8 mouse cellular contexts compared by ENCODE assay signal in the genomic region with DNA sequence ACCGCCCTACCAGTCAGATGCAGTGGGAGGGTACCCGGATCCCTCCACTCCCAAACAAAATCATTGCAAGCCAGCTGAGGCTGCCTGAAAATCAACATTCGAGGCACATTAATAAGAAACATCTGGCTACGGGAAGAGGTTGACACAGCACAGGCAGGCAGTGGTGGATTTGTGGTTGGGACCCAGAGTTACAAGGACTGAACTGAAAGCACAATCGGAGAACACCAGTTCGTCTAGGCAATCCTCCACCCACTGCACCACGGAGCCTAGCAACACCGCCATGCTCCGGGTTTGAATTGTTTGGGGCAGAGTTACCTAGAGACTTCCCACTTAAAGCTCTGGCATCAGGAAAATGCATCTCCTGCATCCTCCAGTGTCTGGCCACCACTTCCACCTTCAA. TPM values are rescaled to one million over a fixed set of nuclear protein-coding genes. Genes with fewer than 3 reads are reported as not detected.
A peak's percentile ranks its signal among the peaks of the same experiment; 100 is the strongest.
DNase-seq lines count a peak whose midpoint lies in the region; ATAC-seq and TF ChIP-seq lines count a peak whose summit lies in the region.

No protein-coding gene starts in this region.

- H3K9me3 ChIP-seq in forebrain, embryonic 11.5 days (ENCODE audit: control insufficient read depth, low read length): no peaks in the 10 kb centered on the region
- H3K9me3 ChIP-seq in hindbrain, postnatal 0 days (ENCODE audit: low read length): no peaks in the 10 kb centered on the region
- no peaks in the 10 kb centered on the region for H3K9me3 ChIP-seq in midbrain, embryonic 16.5 days (replicated peaks; ENCODE audit: control insufficient read depth, low read length, poor library complexity, severe bottlenecking)

- peaks cover 8% of the 10 kb centered on the region; the same call in 1 of the 2 replicates for H3K4me1 ChIP-seq in forebrain, embryonic 11.5 days (replicated peaks; ENCODE audit: control insufficient read depth, insufficient read depth, low read length)
- peaks cover 5% of the 10 kb centered on the region; the same call in 1 of the 2 replicates for H3K4me1 ChIP-seq in hindbrain, postnatal 0 days (ENCODE audit: insufficient read depth, low read length)
- peaks cover 11% of the 10 kb centered on the region; the same call in 1 of the 2 replicates for H3K4me1 ChIP-seq in midbrain, embryonic 16.5 days (ENCODE audit: control insufficient read depth, insufficient read depth, low read length)

- no peak overlapping the region for H3K4me3 ChIP-seq in forebrain, embryonic 11.5 days (ENCODE audit: low read depth, low read length)
- peak overlapping the region; percentile 86 for H3K4me3 ChIP-seq in hindbrain, postnatal 0 days (ENCODE audit: low read length)
- peak overlapping the region; percentile 63 for H3K4me3 ChIP-seq in midbrain, embryonic 16.5 days (ENCODE audit: low read depth, low read length)

- 25% methylated on average over 9 of the region's 9 CpGs for WGBS in forebrain, embryonic 11.5 days
- WGBS in hindbrain, postnatal 0 days: 14% methylated on average over 9 of the region's 9 CpGs
- 21% methylated on average over 9 of the region's 9 CpGs for WGBS in midbrain, embryonic 16.5 days

- H3K9ac ChIP-seq in forebrain, embryonic 11.5 days (ENCODE audit: low read length): no peak overlapping the region
- peak overlapping the region; percentile 78 for H3K9ac ChIP-seq in hindbrain, postnatal 0 days (replicated peaks; ENCODE audit: low read length)
- peak overlapping the region; percentile 78 for H3K9ac ChIP-seq in midbrain, embryonic 16.5 days (ENCODE audit: low read depth, low read length)

- no peaks in the 10 kb centered on the region for H3K36me3 ChIP-seq in forebrain, embryonic 11.5 days (ENCODE audit: control insufficient read depth, insufficient read depth, low read length)
- H3K36me3 ChIP-seq in hindbrain, postnatal 0 days (ENCODE audit: insufficient read depth, low read length): no peaks in the 10 kb centered on the region
- H3K36me3 ChIP-seq in midbrain, embryonic 16.5 days (ENCODE audit: control insufficient read depth, insufficient read depth, low read length): no peaks in the 10 kb centered on the region

- no peak overlapping the region for H3K27ac ChIP-seq in forebrain, embryonic 11.5 days (ENCODE audit: low read depth, low read length)
- peak overlapping the region; percentile 49 for H3K27ac ChIP-seq in hindbrain, postnatal 0 days
- peak overlapping the region; percentile 66 for H3K27ac ChIP-seq in midbrain, embryonic 16.5 days (ENCODE audit: low read length)

- DNase-seq in layer of hippocampus, postnatal 10 days (ENCODE audit: low spot score in 2 of 2): peak; percentile 21 to 32
- no peak for DNase-seq in layer of hippocampus, adult 9-11 months
- DNase-seq in forebrain, embryonic 11.5 days (ENCODE audit: low spot score): no peak
- DNase-seq in hindbrain, postnatal 0 days (ENCODE audit: low spot score): peak; percentile 55
- DNase-seq in retina, embryonic 14.5 days (ENCODE audit: low spot score): no peak
- no peak for DNase-seq in cerebellum, postnatal 4 days (ENCODE audit: low spot score in 2 of 2)

- TF ChIP-seq CTCF in hindbrain, postnatal 0 days (IDR thresholded peaks at IDR 0.05; ENCODE audit: low read depth): no peak

- ATAC-seq in forebrain, embryonic 11.5 days (replicated peaks; ENCODE audit: low FRiP score): no peak
- peak; percentile 50; the same call in 1 of the 2 replicates for ATAC-seq in hindbrain, postnatal 0 days
- peak; percentile 14; the same call in 1 of the 2 replicates for ATAC-seq in midbrain, embryonic 16.5 days
- ATAC-seq in CD4-positive, CD25-positive, alpha-beta regulatory T cell, adult 4 months: no peak

- H3K27me3 ChIP-seq in forebrain, embryonic 11.5 days (ENCODE audit: control insufficient read depth, insufficient read depth, low read length): 0 out of 2 replicates have a peak, but pooled peaks cover 4% of the 10 kb centered on the region
- no peaks in the 10 kb centered on the region for H3K27me3 ChIP-seq in hindbrain, postnatal 0 days (ENCODE audit: insufficient read depth, low read length)
- no peaks in the 10 kb centered on the region for H3K27me3 ChIP-seq in midbrain, embryonic 16.5 days (ENCODE audit: control insufficient read depth, insufficient read depth, low read depth, low read length)

- peak overlapping the region; percentile 100; the same call in 1 of the 2 replicates for H3K4me2 ChIP-seq in forebrain, embryonic 11.5 days (ENCODE audit: low read depth, low read length, severe bottlenecking)
- peak overlapping the region; percentile 98 for H3K4me2 ChIP-seq in hindbrain, postnatal 0 days (ENCODE audit: low read depth, low read length)
- peak overlapping the region; percentile 68 for H3K4me2 ChIP-seq in midbrain, embryonic 16.5 days (ENCODE audit: low read length)

RNA-seq across cellular contexts. Expression of a gene that starts 1.1 kb away (rescaled TPM):
- total RNA-seq in layer of hippocampus, postnatal 10 days (2021): 100 to 1,000 TPM; 118 to 121 TPM
- 4.0 and 4.1 TPM in 2 replicates for polyA plus RNA-seq in forebrain, embryonic 11.5 days (2014; fragmentation: Nextera tagmentation; extraction: Ambion mirVana)
- total RNA-seq in hindbrain, postnatal 0 days (2014; rRNA removed): 37.7 and 38.7 TPM in 2 replicates
- polyA plus RNA-seq in hindbrain, postnatal 0 days (2015; fragmentation: Nextera tagmentation; extraction: Ambion mirVana): 11.3 and 11.6 TPM in 2 replicates
- 15.9 and 16.5 TPM in 2 replicates for polyA plus RNA-seq in midbrain, embryonic 16.5 days (2015; fragmentation: Nextera tagmentation; extraction: Ambion mirVana)
- polyA plus RNA-seq in CD4-positive, CD25-positive, alpha-beta regulatory T cell, adult 4 months (2017; shearing (Covaris generic)): under 1 TPM in 1 of 2 experiments, not detected in 1; 0.09 TPM

Comparison
In these comparisons a context has a peak if more than half of its experiments do, and no peak if none do; other contexts are left out.
1. DNase-seq: peak in layer of hippocampus, postnatal 10 days (2 of 2) and hindbrain, postnatal 0 days (single experiment); none in layer of hippocampus, adult 9-11 months (single experiment), forebrain, embryonic 11.5 days (single experiment), retina, embryonic 14.5 days (single experiment) and cerebellum, postnatal 4 days (0 of 2).
2. ATAC-seq: peak in hindbrain, postnatal 0 days (single experiment) and midbrain, embryonic 16.5 days (single experiment); none in forebrain, embryonic 11.5 days (single experiment) and CD4-positive, CD25-positive, alpha-beta regulatory T cell, adult 4 months (single experiment).
3. Peak in every context shown above with its lines, with median percentiles within 50 percentile points of each other: H3K4me2 ChIP-seq.